Mouse (Mus musculus): ENCODE data around the gene Brip1.

Brip1 gene

DNA sequence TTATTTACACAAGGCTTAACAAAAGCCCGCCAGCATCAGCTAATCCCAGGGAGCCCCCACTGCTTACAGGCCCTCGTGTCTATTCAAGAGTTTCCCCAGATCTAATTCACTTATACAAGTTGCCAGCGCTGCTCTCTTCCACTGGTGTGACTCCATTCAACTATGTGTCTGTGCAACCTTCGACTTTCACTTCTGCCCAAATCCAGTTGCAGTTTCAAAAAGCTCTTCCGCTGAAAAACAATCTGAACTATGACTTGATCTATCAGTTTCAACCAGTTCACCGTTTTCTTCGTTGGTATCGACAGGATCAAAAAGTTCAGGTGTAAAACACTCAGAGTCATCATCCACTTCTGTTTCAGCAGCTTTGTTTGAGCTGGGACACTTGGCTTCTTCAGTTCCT is 139.8 kb downstream of the Brip1 start:
- ChIA-PET POLR2A (interaction anchor here in 2 of 4 experiments (0.5 to 1.6 kb wide), 3 partner anchors 9 to 528 kb away, joined by 3 to 17 read pairs (median 4); partner anchors contain the start of gene Ints2 (in 1 of the 2)), CTCF (interaction anchor here in 1 of 4 experiments (0.6 kb wide), 1 partner anchor 14 kb away, joined by 3 read pairs; no protein-coding TSS in a partner anchor)

DNA sequence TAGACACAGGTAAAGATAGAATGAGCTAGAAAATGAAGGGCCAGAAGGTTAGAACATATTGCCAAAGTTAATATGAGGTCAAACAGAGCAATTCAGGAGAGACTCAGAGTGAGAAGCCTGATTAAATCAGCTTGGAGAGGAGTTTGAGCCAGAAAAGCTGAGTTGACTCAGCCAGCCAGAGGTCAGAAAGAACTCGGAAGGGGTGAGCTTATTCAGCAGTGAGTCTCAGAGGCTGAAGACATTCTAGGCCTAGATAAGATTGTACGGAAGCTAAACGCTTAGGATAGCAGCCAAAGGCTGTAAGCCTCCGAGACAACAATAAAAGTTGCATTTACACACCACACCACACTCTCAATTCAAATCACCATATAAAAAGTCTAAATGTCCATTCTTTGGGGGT is 141.9 kb downstream of the Brip1 start:
- ChIA-PET CTCF (no interaction called here), POLR2A (interaction anchor here in 2 of 4 experiments (0.6 to 1.2 kb wide), 2 partner anchors 11 to 84 kb away, joined by 3 read pairs; no protein-coding TSS in a partner anchor)

DNA sequence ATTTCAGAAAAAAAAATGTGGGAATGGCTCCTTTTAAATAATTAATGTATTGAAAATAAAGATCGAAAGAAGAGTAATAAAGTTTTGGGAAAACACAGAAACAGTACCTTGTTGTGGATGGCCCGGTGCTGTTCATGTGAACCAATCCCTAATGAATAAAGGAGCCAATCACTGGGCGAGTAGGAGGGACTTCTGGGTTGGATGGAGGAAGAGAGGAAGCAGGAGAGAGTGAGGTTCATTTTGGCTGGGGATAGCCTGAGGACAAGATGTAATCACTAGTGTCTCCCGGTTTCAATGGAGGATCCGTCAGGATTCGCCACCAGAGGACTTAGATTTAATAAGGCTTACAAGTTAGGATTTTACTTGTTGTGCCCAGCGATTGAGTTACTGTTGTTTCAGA is 145.2 kb downstream of the Brip1 start:
- CTCF ChIA-PET = no interaction called here

DNA sequence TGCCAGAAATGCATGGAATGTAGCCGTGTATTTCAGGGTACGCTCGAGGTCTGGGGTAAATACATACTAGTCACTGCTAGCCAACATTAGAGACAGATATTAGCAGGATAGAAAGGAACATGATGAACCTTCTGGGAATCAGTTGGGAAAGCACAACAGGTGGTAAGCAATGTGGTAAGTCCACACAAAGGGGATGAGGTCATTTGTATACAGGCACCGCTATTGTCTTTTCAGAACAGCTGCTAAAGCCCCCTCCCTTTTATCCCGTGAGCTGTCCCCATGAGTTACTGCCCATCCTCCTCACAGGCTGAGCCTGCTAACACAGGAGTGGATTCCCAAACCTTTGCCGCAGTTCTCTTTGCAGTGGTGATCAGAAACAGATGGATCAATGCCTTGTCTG is 149.6 kb downstream of the Brip1 start:
- CTCF ChIA-PET = interaction anchor here in 1 of 4 experiments (1.6 kb wide), 1 partner anchor 25 kb away, joined by 3 read pairs; no protein-coding TSS in a partner anchor
- POLR2A ChIA-PET = interaction anchor here in 2 of 4 experiments (0.7 to 1.8 kb wide), 4 partner anchors 10 to 493 kb away, joined by 3 to 4 read pairs (median 3); partner anchors contain the start of genes Rps6kb1 (in 1 of the 2) and Tubd1 (in 1 of the 2)

More for the DNA sequence above, 145.2 kb downstream of the Brip1 start:
- POLR2A ChIA-PET = interaction anchor here in 2 of 4 experiments (1.0 to 1.2 kb wide), 4 partner anchors 12 to 213 kb away, joined by 3 to 4 read pairs (median 3); partner anchors contain the start of gene Ints2 (in 1 of the 2)

DNA sequence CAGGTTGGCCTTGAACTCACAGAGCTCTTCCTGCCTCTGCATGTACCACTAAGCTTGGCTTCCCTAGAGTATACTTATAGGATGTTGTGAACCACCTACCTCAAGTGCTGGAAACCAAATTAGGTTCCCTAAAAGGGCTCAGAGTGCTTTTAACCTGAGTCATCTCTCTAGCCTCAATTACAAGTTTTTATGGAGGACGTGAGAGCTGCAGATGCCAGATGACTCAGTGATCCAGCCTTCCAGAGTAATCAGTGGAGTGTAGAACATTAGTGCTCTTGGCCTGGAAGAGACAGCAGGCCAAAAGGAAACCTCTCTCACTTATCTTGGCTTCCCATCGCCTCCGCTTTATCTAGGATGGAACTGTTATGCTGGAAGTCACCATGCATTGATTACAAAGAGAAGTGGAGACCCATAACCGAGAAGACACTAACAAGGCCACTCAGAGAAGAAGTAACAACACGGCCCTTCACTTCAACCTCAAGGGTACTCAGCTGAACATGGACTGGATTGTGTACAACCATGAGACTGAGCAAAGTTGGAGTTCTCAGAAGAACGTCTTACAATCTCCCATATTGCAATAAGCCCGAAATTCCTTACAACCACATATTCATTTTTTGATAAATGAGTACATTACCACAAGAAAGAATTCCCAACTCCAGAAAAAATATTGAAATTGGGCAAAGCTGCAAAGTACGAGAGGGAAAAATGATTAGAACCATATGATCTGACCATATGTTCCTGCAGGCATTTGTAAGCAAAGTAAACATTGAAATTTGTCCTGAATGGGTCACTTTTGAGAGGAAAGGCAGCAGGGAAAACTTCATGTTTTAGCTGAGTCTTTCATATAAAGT is 150.3 kb downstream of the Brip1 start:
- CTCF ChIA-PET = interaction anchor here in 2 of 4 experiments (0.6 to 1.6 kb wide), 2 partner anchors 24 to 26 kb away, joined by 3 read pairs; no protein-coding TSS in a partner anchor
- POLR2A ChIA-PET = interaction anchor here in 2 of 4 experiments (0.6 to 1.8 kb wide), 4 partner anchors 10 to 910 kb away, joined by 3 to 4 read pairs (median 3); no protein-coding TSS in a partner anchor

DNA sequence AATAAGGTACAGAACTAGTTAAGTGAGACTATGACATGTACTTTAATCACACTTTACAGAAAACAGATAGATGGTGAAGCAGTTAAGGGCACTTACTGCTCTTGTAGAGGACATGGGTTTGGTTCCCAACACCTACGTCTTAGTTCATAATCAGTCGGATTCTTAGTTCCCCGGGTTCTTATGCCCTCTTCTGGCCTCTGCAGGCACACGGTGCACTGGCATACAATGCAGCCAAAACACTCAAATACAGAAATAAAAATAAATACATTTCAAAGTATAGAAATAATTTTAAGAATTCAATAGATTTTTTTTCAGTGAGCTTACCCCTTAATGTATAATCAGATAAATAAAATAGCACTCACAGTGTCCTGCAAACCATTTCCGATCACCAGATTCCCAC is 161.0 kb downstream of the Brip1 start:
- ChIA-PET CTCF (no interaction called here), POLR2A (interaction anchor here in 1 of 4 experiments (1.3 kb wide), 1 partner anchor 9 kb away, joined by 3 read pairs; no protein-coding TSS in a partner anchor)

DNA sequence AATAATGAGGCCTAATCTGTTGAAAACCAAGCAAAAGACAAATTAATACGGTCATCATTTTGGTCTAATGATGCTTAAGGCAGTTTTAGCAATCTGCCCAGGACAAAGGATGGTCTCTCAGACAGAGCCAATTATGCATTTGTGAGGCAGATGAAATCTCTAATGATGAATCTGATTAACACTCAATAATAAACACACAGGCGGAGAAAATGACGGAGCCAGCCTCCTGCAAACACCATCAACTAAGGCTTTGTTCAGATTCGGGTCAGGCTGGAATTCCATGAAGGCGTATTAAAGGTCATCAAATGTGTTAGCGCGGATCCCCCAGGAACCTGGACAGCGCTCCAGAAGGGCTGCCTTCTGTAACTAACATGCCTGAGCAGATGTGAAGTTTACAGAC is 161.6 kb downstream of the Brip1 start:
- ChIA-PET POLR2A (no interaction called here), CTCF (no interaction called here)

DNA sequence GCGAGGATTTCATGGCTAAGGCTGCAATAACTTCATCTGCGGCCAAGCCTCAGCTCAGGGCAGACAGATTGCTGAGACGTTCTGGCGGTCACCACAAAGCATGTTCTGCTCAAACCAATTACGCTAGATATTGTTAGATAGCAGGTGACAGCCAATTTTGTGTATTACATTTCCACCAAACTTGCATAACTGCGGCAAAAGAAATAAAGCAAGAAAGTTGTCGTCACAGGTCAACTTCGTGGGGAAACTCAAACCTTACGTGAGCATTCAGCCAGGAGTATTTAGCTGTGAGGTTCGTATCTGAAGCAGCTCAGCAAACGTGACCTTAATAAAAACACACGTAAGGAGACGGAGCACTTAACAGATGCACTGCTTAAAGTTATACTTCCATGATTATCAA is 162.3 kb downstream of the Brip1 start:
- CTCF ChIA-PET = interaction anchor here in 1 of 4 experiments (0.6 kb wide), 1 partner anchor 188 kb away, joined by 3 read pairs; no protein-coding TSS in a partner anchor

DNA sequence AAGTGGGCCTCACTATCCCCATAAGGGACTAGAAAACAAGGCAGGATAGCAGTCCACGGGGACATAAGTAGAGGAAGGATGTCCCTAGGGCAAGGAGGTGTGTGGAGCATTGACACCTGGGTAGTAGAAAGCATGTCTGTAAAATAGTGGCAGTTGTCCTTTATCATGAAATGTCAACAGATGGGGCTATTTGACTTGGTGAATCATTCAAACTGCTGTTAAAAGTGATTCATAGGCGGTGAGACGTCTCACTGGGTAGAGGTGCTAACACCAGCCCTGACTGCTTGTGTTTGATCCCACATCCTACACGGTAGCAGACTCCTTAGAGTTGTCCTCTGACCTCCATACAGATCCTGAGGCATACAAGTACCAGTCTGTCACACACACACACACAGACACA is 168.1 kb downstream of the Brip1 start:
- CTCF ChIA-PET = no interaction called here
- POLR2A ChIA-PET = no interaction called here

More for the DNA sequence above, 162.3 kb downstream of the Brip1 start:
- POLR2A ChIA-PET = interaction anchor here in 1 of 4 experiments (0.6 kb wide), 1 partner anchor 506 kb away, joined by 5 read pairs; no protein-coding TSS in a partner anchor

DNA sequence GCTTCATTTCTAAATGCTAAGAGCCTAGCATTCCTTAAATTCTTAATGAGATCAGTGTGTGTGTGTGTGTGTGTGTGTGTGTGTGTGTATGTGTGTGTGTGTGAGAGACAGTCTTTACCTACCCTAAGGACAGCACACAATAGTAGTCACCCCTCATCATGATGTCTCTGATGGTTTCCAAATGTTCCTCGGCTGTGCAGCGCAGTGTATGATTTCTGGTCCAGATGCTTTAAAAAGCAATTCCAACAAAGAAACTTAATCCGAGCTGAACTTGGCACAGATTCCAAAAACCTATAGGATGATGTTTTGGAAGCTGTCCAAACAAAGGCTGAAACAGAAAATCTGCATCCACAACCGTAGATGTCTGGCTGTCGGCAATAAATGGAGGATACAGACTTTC is 173.0 kb downstream of the Brip1 start:
- CTCF ChIA-PET = no interaction called here
- POLR2A ChIA-PET = no interaction called here

DNA sequence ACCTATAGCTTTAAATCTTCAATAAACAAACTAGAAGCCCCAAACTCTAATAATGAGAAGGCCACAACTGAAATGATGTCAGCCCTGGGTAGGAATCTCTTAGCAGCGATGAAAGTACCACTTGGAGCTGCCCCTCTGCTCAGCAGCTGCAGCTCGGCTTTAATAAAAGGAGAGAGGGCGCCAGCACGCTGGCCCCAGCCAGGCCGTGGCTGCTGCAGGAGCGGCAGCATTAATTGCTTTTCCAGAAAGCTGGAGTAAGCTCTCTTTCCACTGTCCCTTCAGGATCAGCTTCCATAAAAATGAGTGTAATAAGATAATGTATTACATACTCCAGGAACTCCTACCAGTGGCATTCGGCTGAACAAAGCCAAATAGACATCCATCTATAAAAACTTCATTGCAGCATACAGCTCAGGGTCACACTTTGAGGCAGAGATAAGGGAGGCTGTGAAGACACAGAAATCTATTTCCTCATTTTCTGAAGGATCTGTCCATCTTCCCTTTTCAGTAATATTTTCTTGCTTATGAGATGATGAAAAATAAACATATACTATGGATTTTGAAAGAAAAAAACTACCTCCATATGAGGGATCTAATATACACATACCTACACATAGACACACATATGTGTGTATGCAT is 174.3 kb downstream of the Brip1 start:
- POLR2A ChIA-PET = interaction anchor here in 3 of 4 experiments (0.5 to 1.3 kb wide), 3 partner anchors 10 to 912 kb away, joined by 3 read pairs; no protein-coding TSS in a partner anchor
- CTCF ChIA-PET = interaction anchor here in 1 of 4 experiments (0.7 kb wide), 1 partner anchor 24 kb away, joined by 3 read pairs; no protein-coding TSS in a partner anchor

DNA sequence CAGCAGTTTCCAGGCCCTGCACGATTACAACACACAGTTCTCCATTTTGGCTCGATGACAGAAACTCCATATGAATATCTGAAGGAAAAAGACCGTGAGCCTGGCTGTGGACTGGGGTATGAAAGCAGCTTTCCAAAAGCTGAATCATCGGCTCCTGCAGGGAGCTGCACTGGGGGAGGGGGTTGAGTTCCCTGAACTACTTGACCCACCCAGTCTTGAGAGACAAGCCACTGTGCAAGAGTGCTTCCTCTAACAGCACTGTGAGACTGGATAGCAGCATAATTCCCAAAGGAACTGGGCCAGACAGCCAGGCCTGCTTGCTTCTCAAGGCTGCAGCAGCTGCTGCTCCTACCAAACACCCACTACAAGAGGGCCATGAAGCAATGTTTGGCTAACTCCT is 178.6 kb downstream of the Brip1 start:
- POLR2A ChIA-PET = interaction anchor here in 3 of 4 experiments (0.5 to 1.3 kb wide), 3 partner anchors 40 to 788 kb away, joined by 3 to 4 read pairs (median 3); no protein-coding TSS in a partner anchor
- CTCF ChIA-PET = interaction anchor here in 1 of 4 experiments (1.6 kb wide), 1 partner anchor 440 kb away, joined by 4 read pairs; no protein-coding TSS in a partner anchor

DNA sequence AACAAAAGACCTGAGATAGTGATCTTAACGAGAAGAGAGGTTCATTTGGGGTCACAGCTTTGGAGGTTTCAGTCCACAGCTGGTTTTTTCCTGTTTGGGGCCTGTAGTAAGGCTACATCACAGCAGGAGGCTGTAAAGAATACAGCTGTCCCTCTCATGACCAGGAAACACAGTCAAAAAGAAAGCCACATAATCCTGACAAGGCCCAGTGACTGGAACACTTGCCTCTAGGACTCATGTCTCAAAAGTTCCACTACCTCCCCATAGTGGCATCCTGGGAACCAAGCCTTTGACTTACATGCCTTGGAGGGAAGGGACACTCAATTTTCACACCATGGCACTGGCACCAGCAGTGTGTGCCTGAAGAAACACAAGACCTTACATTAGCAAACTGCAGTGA is 181.0 kb downstream of the Brip1 start:
- CTCF ChIA-PET = no interaction called here
- POLR2A ChIA-PET = interaction anchor here in 1 of 4 experiments (1.4 kb wide), 1 partner anchor 9 kb away, joined by 3 read pairs; no protein-coding TSS in a partner anchor

DNA sequence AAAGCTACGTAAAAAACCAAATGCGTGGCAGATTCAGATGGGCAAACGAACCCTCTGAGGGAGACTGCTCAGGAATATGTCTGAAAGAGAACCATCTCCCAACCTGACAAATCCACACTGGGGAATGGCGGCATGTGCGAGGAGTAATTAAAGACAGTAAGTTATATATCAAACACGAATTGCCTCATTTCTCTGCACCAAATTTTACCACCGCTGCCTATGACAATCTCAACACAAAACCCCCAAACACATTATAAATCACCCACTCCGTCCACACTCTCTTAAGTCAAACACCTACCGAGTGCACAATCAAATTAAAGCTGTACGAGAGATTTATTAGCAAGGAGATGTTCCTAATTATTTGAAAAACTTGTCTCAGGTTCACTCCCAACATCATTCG is 184.8 kb downstream of the Brip1 start:
- ChIA-PET CTCF (no interaction called here), POLR2A (no interaction called here)

DNA sequence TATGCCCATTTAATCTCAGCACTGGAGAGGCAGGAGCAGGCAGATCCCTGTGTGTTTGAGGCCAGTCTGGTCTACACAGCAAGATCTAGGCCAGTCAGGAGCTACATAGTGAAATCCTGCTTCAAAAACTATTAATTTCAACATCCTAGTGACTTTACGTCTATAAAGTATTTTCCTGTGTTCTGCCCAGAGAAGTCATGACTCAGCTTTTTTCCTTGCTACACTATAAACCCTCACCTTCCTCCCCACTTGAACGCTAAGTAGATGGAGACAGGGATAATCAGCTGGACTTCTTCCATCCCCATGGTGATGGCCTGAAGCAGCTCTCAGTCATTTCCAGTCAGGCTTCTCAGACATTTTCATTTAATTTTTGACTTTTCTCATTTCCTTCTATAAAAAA is 187.9 kb downstream of the Brip1 start:
- ChIA-PET CTCF (no interaction called here), POLR2A (interaction anchor here in 1 of 4 experiments (1.1 kb wide), 1 partner anchor 40 kb away, joined by 3 read pairs; no protein-coding TSS in a partner anchor)

DNA sequence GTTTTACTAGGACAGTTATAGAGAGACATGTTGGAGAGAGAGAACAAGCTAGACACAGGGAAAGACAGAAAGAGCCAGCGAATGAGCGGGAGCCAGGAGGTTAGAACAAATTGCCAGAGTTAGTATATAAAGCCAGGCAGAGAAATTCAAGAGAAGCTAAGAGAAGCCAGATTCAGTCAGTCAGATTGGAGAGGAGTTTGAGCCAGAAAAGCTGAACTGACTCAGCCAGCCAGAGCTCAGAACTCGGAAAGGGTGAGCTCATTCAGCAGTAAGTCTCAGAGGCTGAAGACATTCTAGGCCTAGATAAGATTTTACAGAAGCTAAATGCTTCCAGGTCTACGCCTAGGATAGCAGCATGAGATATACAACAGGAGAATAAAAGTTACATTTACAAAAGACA is 190.5 kb downstream of the Brip1 start:
- POLR2A ChIA-PET = interaction anchor here in 1 of 4 experiments (0.8 kb wide), 1 partner anchor 27 kb away, joined by 3 read pairs; no protein-coding TSS in a partner anchor
- CTCF ChIA-PET = interaction anchor here in 1 of 4 experiments (0.6 kb wide), 1 partner anchor 984 kb away, joined by 3 read pairs; no protein-coding TSS in a partner anchor

DNA sequence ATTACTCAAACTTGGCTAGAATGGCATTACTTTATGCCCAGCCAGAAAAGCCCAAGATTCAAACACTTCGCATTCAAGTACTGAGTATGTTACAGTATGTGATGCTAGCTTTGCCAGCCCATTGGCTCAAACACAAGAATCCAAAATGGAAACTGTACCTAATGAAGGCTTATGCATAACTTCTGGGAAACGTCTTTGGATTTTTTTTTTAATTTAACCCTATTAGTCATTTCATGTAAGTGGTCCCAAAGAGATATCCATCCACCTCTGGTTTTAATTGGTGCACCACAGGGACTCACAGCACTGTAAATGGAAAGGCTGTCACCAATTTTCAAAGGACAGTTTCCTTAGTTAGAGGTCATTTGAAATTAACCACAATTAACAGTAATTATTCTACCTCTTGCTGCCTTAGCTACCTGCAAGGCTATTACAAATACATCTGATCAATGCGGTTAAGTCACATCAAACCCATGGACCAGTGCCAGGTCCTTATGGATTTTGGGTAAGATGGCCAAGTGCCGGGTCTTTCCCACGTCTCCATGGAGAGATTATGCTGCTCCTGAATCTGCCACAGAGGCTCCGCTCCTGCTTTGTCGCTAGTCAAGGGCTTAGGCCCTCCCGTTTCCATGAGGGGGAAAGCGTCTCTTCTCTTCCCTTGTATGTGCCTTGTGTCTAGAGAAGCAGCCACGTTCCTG is 192.6 kb downstream of the Brip1 start:
- POLR2A ChIA-PET = interaction anchor here in 1 of 4 experiments (0.6 kb wide), 1 partner anchor 302 kb away, joined by 3 read pairs; no protein-coding TSS in a partner anchor
- CTCF ChIA-PET = no interaction called here

All from embryonic stem cell, embryonic (primary cell).